Mouse (Mus musculus): Measurements from ENCODE around the gene Ern1.

Gene Ern1

DNA sequence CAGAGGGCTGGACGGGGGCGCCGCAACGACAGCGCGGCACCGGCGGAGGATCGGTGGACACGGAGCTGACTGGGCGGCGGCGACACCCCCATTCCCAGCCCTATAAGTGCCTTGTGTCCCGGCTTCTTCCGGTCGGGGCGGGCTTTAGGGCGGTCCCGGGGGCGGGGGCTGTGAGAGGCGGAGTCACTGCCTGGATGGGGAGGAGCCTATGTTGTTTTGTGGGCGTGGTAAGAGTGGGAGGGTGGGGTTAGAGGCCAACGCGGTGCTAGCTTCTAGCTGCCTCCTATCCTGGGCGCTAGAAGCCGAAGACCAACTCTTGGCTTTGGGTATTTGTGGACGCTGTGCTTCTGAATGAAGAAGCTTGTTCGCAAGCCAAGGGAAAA lies at the start of gene Ern1:
TSS of gene Ern1 (minus strand) at position 120 of the 383 bp plus-strand sequence.
- peak; percentile 96 to 97 for DNase-seq (ENCODE audit: low spot score in 2 of 2)

GRCm38 (mm10) chr11:106536253-106536912 lies 48.7 kb upstream of the Ern1 start:
- DNase-seq (ENCODE audit: low spot score in 2 of 2), result no peak

DNA sequence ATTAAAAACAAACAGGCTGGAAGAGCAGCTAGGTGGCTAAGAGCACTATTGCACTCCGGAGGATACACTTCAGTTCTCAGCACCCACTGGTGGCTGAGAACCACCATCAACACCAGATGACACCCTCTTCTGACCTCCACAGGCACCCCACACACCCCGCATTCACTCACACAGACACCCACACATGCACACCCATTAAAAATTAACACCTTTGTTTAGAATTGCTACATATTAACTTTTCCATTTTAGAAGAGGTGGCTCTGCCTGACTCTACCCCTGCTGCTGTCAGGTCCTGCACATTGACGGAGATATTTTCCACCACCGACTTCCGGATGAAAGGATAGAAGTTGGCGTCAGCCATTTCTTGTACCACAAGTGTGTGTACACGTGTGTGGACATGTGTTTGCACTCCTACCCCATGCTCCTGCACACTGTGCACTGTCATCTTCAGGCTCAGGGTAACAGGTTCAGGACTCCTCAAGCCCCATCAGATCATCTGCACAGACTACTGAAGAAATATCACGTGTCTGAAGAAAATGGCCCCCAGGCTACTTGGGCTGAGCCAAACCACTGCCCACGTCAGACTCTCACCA lies 48.1 kb upstream of the Ern1 start:
- DNase-seq (ENCODE audit: low spot score in 2 of 2), result no peak

- DNase-seq (ENCODE audit: low spot score in 2 of 2), result no peak
Observed at GRCm38 (mm10) chr11:106532248-106532790, 44.7 kb upstream of the Ern1 start.

- no peak for DNase-seq (ENCODE audit: low spot score in 2 of 2)
Observed at GRCm38 (mm10) chr11:106529786-106530185, 42.1 kb upstream of the Ern1 start.

- DNase-seq (ENCODE audit: low spot score in 2 of 2), result no peak
Observed at GRCm38 (mm10) chr11:106529113-106529512, 41.5 kb upstream of the Ern1 start.

- DNase-seq (ENCODE audit: low spot score in 2 of 2), result no peak
Observed at GRCm38 (mm10) chr11:106527926-106528325, 40.3 kb upstream of the Ern1 start.

- no peak for DNase-seq (ENCODE audit: low spot score in 2 of 2)
Observed at GRCm38 (mm10) chr11:106527147-106527821, 39.6 kb upstream of the Ern1 start.

DNA sequence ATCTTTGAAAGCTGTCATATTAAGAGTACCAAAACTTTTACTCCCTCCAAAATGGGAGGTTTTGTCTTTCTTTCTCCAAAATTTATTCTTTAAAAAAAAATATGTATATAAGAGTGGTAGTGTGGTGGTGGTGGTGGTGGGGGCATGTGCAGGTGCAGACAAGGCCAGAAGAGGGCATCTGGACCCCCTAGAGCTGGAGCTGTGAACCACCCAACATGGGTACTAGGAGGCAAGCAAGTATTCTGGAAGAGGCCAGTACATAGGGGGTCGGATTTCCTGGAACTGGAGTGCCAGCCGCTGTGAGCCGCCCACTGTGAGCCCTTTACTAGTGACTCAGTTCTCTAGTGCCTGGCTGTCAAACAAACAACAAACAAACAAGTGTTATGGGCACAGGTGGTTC lies 34.9 kb upstream of the Ern1 start:
- DNase-seq (ENCODE audit: low spot score in 2 of 2), result no peak

- DNase-seq (ENCODE audit: low spot score in 2 of 2), result no peak
Observed at GRCm38 (mm10) chr11:106521612-106522011, 34.0 kb upstream of the Ern1 start.

GRCm38 (mm10) chr11:106520404-106520803 lies 32.8 kb upstream of the Ern1 start:
- DNase-seq (ENCODE audit: low spot score in 2 of 2), result no peak

GRCm38 (mm10) chr11:106519519-106519918 lies 31.9 kb upstream of the Ern1 start:
- no peak for DNase-seq (ENCODE audit: low spot score in 2 of 2)

GRCm38 (mm10) chr11:106518391-106518790 lies 30.7 kb upstream of the Ern1 start:
- no peak for DNase-seq (ENCODE audit: low spot score in 2 of 2)

DNA sequence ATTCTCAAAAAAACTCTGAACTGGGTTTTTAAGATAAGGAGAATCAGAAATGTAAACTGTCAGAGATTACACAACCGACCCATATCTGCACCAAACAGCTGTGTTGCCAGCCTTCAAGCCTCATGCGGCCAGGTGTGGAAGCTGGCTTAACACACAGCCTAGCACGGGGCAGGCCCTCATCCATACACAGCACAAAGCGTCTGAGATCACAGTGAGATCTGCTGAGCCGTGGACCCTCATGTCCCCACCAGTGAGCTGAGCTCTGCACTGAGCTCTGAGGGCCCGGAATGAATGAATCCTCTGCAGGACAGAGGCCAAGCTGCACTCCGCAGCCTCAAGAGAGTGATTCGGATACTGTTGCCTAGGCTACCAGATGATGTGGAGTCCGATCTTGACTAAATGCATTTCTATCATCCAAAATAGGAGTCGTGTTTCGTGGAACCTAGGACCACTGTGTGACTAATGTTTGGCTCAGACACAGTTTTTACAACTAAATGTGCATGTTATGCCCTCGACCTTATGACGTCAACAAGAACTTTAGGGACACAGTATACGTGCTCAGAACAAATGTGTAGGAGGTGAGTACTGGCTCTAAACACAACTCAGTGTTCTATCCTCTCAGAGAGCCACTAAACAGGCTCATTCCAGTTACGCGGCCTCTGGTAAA lies 27.6 kb upstream of the Ern1 start:
- no peak for DNase-seq (ENCODE audit: low spot score in 2 of 2)

GRCm38 (mm10) chr11:106514446-106514845 lies 26.8 kb upstream of the Ern1 start:
- no peak for DNase-seq (ENCODE audit: low spot score in 2 of 2)

DNA sequence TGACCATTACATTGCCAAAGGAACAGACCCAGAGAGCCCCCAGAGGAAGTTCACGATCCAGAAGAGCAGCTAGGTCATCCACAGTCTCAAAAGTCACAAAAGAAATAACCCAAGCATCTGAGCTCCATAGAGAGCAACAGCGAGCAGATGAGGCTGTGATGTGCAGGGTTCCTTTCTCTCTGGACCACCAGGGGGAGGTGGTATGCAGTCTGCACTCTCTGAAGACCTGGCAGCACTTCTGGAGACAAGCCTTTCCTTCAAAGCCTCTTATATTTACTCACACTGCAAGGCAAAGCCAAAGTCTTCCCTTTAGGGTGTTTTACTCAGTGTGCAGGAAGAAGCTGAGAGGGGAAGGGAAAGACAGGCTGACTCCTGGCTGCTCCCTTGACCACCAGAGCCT lies 25.5 kb upstream of the Ern1 start:
- peak; percentile 25 to 73 for DNase-seq (ENCODE audit: low spot score in 2 of 2)

- DNase-seq (ENCODE audit: low spot score in 2 of 2), result no peak
Observed at GRCm38 (mm10) chr11:106512006-106512390, 24.3 kb upstream of the Ern1 start.

DNA sequence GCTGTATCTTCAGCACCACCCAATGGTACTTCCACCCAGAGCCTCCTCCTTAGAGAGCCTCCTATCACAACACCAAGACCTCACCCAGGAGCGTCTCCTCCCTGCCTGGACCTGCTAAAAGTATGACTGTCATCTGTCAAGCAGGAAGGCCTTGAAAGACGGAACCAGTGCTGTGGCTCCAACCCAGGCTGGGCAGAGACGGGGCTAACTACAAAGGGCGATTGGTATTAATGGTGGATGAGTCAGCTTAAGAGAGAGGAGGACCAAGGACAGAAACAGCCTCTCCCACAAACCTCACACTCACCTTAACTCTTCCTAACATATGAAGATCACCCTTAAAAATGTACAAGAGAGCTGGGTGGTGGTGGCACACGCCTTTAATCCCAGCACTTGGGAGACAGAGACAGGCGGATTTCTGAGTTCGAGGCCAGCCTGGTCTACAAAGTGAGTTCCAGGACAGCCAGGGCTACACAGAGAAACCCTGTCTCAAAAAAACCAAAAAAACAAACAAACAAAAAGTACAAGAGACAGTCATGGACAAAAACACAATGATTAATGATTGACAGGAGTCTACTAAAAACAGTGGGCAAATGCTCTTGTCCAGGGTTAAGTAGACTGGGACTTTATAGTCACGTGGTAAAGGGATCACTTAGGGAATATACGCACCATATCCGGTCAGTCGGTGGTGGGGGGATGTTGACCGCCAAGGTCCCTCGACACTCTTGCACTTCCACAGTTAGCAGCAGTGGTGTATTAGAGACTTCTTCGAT lies 23.8 kb upstream of the Ern1 start:
- no peak for DNase-seq (ENCODE audit: low spot score in 2 of 2)

DNA sequence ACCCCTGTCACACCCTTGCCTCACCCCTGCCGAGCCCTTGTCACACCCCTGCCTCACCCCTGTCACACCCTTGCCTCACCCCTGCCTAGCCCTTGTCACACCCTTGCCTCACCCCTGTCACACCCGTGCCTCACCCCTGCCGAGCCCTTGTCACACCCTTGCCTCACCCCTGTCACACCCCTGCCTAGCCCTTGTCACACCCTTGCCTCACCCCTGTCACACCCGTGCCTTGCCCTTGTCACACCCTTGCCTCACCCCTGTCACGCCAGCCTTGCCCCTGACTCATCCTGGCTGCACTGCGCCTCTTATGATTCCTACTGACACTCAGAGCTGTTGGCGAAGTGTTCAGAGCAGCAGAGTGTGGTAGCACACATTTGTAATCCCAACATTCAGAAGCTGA lies 20.0 kb upstream of the Ern1 start:
- DNase-seq (ENCODE audit: low spot score in 2 of 2), result no peak

- no peak for DNase-seq (ENCODE audit: low spot score in 2 of 2)
Observed at GRCm38 (mm10) chr11:106506211-106506610, 18.6 kb upstream of the Ern1 start.

GRCm38 (mm10) chr11:106504129-106504528 lies 16.5 kb upstream of the Ern1 start:
- DNase-seq (ENCODE audit: low spot score in 2 of 2), result no peak

GRCm38 (mm10) chr11:106503425-106503717 lies 15.7 kb upstream of the Ern1 start:
- DNase-seq (ENCODE audit: low spot score in 2 of 2), result no peak
